Comparison of ENCODE assay signal across 29 mouse cellular contexts in genomic region chr7:56768216-56768615, GRCm38 (mm10).
A peak's percentile ranks its signal among the peaks of the same experiment; 100 is the strongest.
DNase-seq lines count a peak whose midpoint lies in the region; ATAC-seq and TF ChIP-seq lines count a peak whose summit lies in the region.
"Had no signal": no experiment of that assay in that cellular context is flagged by ENCODE, and none has a peak within 500 bp of the region (broad histone marks: within the 10 kb centered on the region; RNA-seq: fewer than 3 reads in every experiment).

No protein-coding gene starts in this region.

- no peak overlapping the region for H3K4me3 ChIP-seq in forebrain, embryonic 14.5 days (ENCODE audit: low read depth, low read length)
- H3K4me3 ChIP-seq in forebrain, embryonic 16.5 days (replicated peaks; ENCODE audit: low read length): no peak overlapping the region
- H3K4me3 ChIP-seq in cerebellum, adult 2 months (replicated peaks; ENCODE audit: insufficient read depth, low read depth, low read length): no peak overlapping the region
- H3K4me3 ChIP-seq: embryonic facial prominence, embryonic 12.5 days; forebrain, embryonic 10.5 days; kidney, embryonic 15.5 days; layer of hippocampus, adult 2 months; limb, embryonic 10.5 days; limb, embryonic 15.5 days; liver, embryonic 13.5 days; neural tube, embryonic 15.5 days had no signal

- WGBS in forebrain, embryonic 14.5 days: 48% methylated on average over 4 of the region's 4 CpGs
- WGBS in forebrain, embryonic 16.5 days: 49% methylated on average over 4 of the region's 4 CpGs
- WGBS in cerebellum, adult 2 months: 41% methylated on average over 4 of the region's 4 CpGs

- peaks cover 3% of the 10 kb centered on the region; the same call in 1 of the 2 replicates for H3K4me1 ChIP-seq in forebrain, embryonic 14.5 days (ENCODE audit: control insufficient read depth, insufficient read depth, low read length)
- H3K4me1 ChIP-seq in forebrain, embryonic 16.5 days (replicated peaks; ENCODE audit: control insufficient read depth, insufficient read depth, low read length): peaks cover 8% of the 10 kb centered on the region; the same call in 1 of the 2 replicates
- H3K4me1 ChIP-seq in cerebellum, adult 2 months (ENCODE audit: control insufficient read depth, insufficient read depth, low read length): no peaks in the 10 kb centered on the region
- H3K4me1 ChIP-seq: embryonic facial prominence, embryonic 12.5 days; kidney, embryonic 15.5 days; limb, embryonic 10.5 days; limb, embryonic 15.5 days; liver, embryonic 13.5 days; neural tube, embryonic 15.5 days had no signal

- no peak overlapping the region for H3K9ac ChIP-seq in forebrain, embryonic 14.5 days (ENCODE audit: low read length)
- no peak overlapping the region for H3K9ac ChIP-seq in forebrain, embryonic 16.5 days (replicated peaks; ENCODE audit: low read depth, low read length)
- H3K9ac ChIP-seq: embryonic facial prominence, embryonic 12.5 days; forebrain, postnatal 0 days; kidney, embryonic 15.5 days; limb, embryonic 15.5 days; liver, embryonic 13.5 days; neural tube, embryonic 15.5 days had no signal

- no peak for TF ChIP-seq POLR2A in cerebellum, adult 2 months (IDR thresholded peaks at IDR 0.05; ENCODE audit: borderline replicate concordance, insufficient read depth, low read length)

- peak; percentile 1 for DNase-seq in forebrain, embryonic 14.5 days (ENCODE audit: low spot score)
- DNase-seq in cerebellum, adult 2 months: peak; percentile 43 to 71
- DNase-seq in cerebellum, postnatal 14 days: peak; percentile 30 to 70
- DNase-seq in Muller cell, postnatal 12 days (ENCODE audit: inconsistent ontology term): no peak
- no peak for DNase-seq in layer of hippocampus, postnatal 36 days
- DNase-seq: adrenal gland, adult 8-10 months; forebrain, postnatal 0 days; gastrocnemius, postnatal 10 days; kidney, adult 18-20 months; kidney, postnatal 36 days; liver, embryonic 13.5 days; lung, adult 18-20 months; midbrain, embryonic 14.5 days; retina, postnatal 1 day; right cerebral cortex, postnatal 14 days had no signal

- no peak overlapping the region for H3K4me2 ChIP-seq in forebrain, embryonic 14.5 days (ENCODE audit: low read length)
- no peak overlapping the region for H3K4me2 ChIP-seq in forebrain, embryonic 16.5 days (ENCODE audit: low read length)
- H3K4me2 ChIP-seq: embryonic facial prominence, embryonic 12.5 days; kidney, embryonic 15.5 days; limb, embryonic 15.5 days; liver, embryonic 13.5 days; neural tube, embryonic 15.5 days had no signal

- no peak overlapping the region for H3K27ac ChIP-seq in forebrain, embryonic 14.5 days (ENCODE audit: low read depth, low read length)
- no peak overlapping the region for H3K27ac ChIP-seq in forebrain, embryonic 16.5 days (ENCODE audit: low read length)
- no peak overlapping the region for H3K27ac ChIP-seq in cerebellum, adult 2 months (ENCODE audit: insufficient read depth, low read length)
- H3K27ac ChIP-seq: embryonic facial prominence, embryonic 12.5 days; forebrain, embryonic 10.5 days; kidney, embryonic 15.5 days; layer of hippocampus, adult 2 months; limb, embryonic 10.5 days; limb, embryonic 15.5 days; liver, embryonic 13.5 days; macrophage; neural tube, embryonic 15.5 days had no signal

- ATAC-seq in forebrain, embryonic 14.5 days: no peak
- ATAC-seq in forebrain, embryonic 16.5 days: no peak
- no peak for ATAC-seq in megakaryocyte-erythroid progenitor cell, adult 5-6 weeks (replicated peaks; ENCODE audit: low FRiP score, low TSS enrichment, poor library complexity, severe bottlenecking)
- ATAC-seq: activated CD4-positive, CD25-positive, alpha-beta regulatory T cell, adult 4 months; CD4-positive, CD25-positive, alpha-beta regulatory T cell, adult 4 months; forebrain, postnatal 0 days; hindbrain, embryonic 16.5 days; lung, postnatal 0 days had no signal

- no peaks in the 10 kb centered on the region for H3K9me3 ChIP-seq in forebrain, embryonic 14.5 days (replicated peaks; ENCODE audit: control insufficient read depth, low read length)
- H3K9me3 ChIP-seq in forebrain, embryonic 16.5 days (ENCODE audit: control insufficient read depth, low read length): no peaks in the 10 kb centered on the region
- H3K9me3 ChIP-seq: embryonic facial prominence, embryonic 12.5 days; forebrain, embryonic 10.5 days; kidney, embryonic 15.5 days; limb, embryonic 10.5 days; limb, embryonic 15.5 days; liver, embryonic 13.5 days; neural tube, embryonic 15.5 days had no signal

- no peak for TF ChIP-seq CTCF in cerebellum, adult 2 months (IDR thresholded peaks at IDR 0.05; ENCODE audit: borderline replicate concordance, insufficient read depth, low read depth, low read length)

- H3K27me3 ChIP-seq in forebrain, embryonic 14.5 days (replicated peaks; ENCODE audit: control insufficient read depth, insufficient read depth, low read length): no peaks in the 10 kb centered on the region
- H3K27me3 ChIP-seq in forebrain, embryonic 16.5 days (replicated peaks; ENCODE audit: control insufficient read depth, insufficient read depth, low read length): no peaks in the 10 kb centered on the region
- H3K27me3 ChIP-seq in cerebellum, adult 2 months (ENCODE audit: control insufficient read depth, insufficient read depth, low read length): no peaks in the 10 kb centered on the region
- H3K27me3 ChIP-seq: embryonic facial prominence, embryonic 12.5 days; kidney, embryonic 15.5 days; limb, embryonic 15.5 days; liver, embryonic 13.5 days; neural tube, embryonic 15.5 days had no signal

- H3K36me3 ChIP-seq in forebrain, embryonic 14.5 days (ENCODE audit: control insufficient read depth, insufficient read depth, low read length): no peaks in the 10 kb centered on the region
- no peaks in the 10 kb centered on the region for H3K36me3 ChIP-seq in forebrain, embryonic 16.5 days (ENCODE audit: control insufficient read depth, insufficient read depth)
- H3K36me3 ChIP-seq: embryonic facial prominence, embryonic 12.5 days; forebrain, embryonic 10.5 days; kidney, embryonic 15.5 days; limb, embryonic 10.5 days; limb, embryonic 15.5 days; liver, embryonic 13.5 days; neural tube, embryonic 15.5 days had no signal

Comparison
In these comparisons a context has a peak if more than half of its experiments do, and no peak if none do; other contexts are left out.
1. DNase-seq: peak in forebrain, embryonic 14.5 days (single experiment), cerebellum, adult 2 months (2 of 2) and cerebellum, postnatal 14 days (2 of 2); none in Muller cell, postnatal 12 days (single experiment) and layer of hippocampus, postnatal 36 days (0 of 2).